Mouse (Mus musculus): ENCODE data around the gene Pls3.
A peak's percentile ranks its signal among the peaks of the same experiment; 100 is the strongest.

Pls3 gene

GRCm38 (mm10) chrX:75874332-75875291 is at the start of gene Pls3:
Gene Pls3, minus strand, starts transcription at chrX:75875182.
- DNase-seq (ENCODE audit: low read depth) = peak; percentile 40

GRCm38 (mm10) chrX:75895716-75896115 is 20.7 kb upstream of the Pls3 start:
- no peak for DNase-seq (ENCODE audit: low read depth)

- DNase-seq (ENCODE audit: low read depth) = no peak
Measured at GRCm38 (mm10) chrX:75875566-75875965, 584 bp upstream of the Pls3 start.

- no peak for DNase-seq (ENCODE audit: low read depth)
Measured at GRCm38 (mm10) chrX:75873813-75874212, 1.2 kb downstream of the Pls3 start.

GRCm38 (mm10) chrX:75873253-75873652 is 1.7 kb downstream of the Pls3 start:
- DNase-seq (ENCODE audit: low read depth) = no peak

- no peak for DNase-seq (ENCODE audit: low read depth)
Measured at GRCm38 (mm10) chrX:75871855-75872254, 3.1 kb downstream of the Pls3 start.

- DNase-seq (ENCODE audit: low read depth) = no peak
Measured at GRCm38 (mm10) chrX:75861715-75862114, 13.3 kb downstream of the Pls3 start.

- no peak for DNase-seq (ENCODE audit: low read depth)
Measured at GRCm38 (mm10) chrX:75854294-75854693, 20.7 kb downstream of the Pls3 start.

- DNase-seq (ENCODE audit: low read depth) = no peak
Measured at GRCm38 (mm10) chrX:75844290-75844689, 30.7 kb downstream of the Pls3 start.

- no peak for DNase-seq (ENCODE audit: low read depth)
Measured at GRCm38 (mm10) chrX:75842835-75843234, 32.1 kb downstream of the Pls3 start.

- no peak for DNase-seq (ENCODE audit: low read depth)
Measured at GRCm38 (mm10) chrX:75842120-75842519, 32.9 kb downstream of the Pls3 start.

- DNase-seq (ENCODE audit: low read depth) = no peak
Measured at GRCm38 (mm10) chrX:75840263-75840662, 34.7 kb downstream of the Pls3 start.

GRCm38 (mm10) chrX:75834836-75835235 is 40.1 kb downstream of the Pls3 start:
- no peak for DNase-seq (ENCODE audit: low read depth)

GRCm38 (mm10) chrX:75834286-75834685 is 40.7 kb downstream of the Pls3 start:
- no peak for DNase-seq (ENCODE audit: low read depth)

- no peak for DNase-seq (ENCODE audit: low read depth)
Measured at GRCm38 (mm10) chrX:75833006-75833641, 41.9 kb downstream of the Pls3 start.

GRCm38 (mm10) chrX:75829867-75830255 is 45.1 kb downstream of the Pls3 start:
- DNase-seq (ENCODE audit: low read depth) = no peak

- DNase-seq (ENCODE audit: low read depth) = no peak
Measured at GRCm38 (mm10) chrX:75829240-75829866, 45.6 kb downstream of the Pls3 start.

GRCm38 (mm10) chrX:75818647-75819271 is 56.2 kb downstream of the Pls3 start:
- no peak for DNase-seq (ENCODE audit: low read depth)

- no peak for DNase-seq (ENCODE audit: low read depth)
Measured at GRCm38 (mm10) chrX:75814958-75815357, 60.0 kb downstream of the Pls3 start.

- DNase-seq (ENCODE audit: low read depth) = no peak
Measured at GRCm38 (mm10) chrX:75814123-75814522, 60.9 kb downstream of the Pls3 start.

GRCm38 (mm10) chrX:75796583-75796982 is 78.4 kb downstream of the Pls3 start:
- DNase-seq (ENCODE audit: low read depth) = peak; percentile 15

GRCm38 (mm10) chrX:75779796-75780195 is 95.2 kb downstream of the Pls3 start:
- no peak for DNase-seq (ENCODE audit: low read depth)
